Mouse (Mus musculus) heart, embryonic 13.5 days (tissue): ENCODE measurements around the gene Crim1. TPM values are rescaled to one million over a fixed set of nuclear protein-coding genes. Genes with fewer than 3 reads are reported as not detected.
A peak's percentile ranks its signal among the peaks of the same experiment; 100 is the strongest.

Experiments
- ATAC-seq: fragments of 200-750 bp; cut with Nextera tagmentation; 2 replicates; pipeline ENCODE4 v1.8.0; 2017; ENCODE audit warnings: moderate TSS enrichment; ENCODE audit not compliant: insufficient number of reproducible peaks, low FRiP score, low TSS enrichment; ENCODE audit errors: extremely low read depth
- H3K27ac ChIP-seq: fragments of 300-500 bp; sonication (generic); replicated peaks from 2 replicates; pipeline ENCODE4 v1.5.1; 2015; ENCODE audit warnings: moderate library complexity, mild to moderate bottlenecking, inconsistent platforms
- H3K27me3 ChIP-seq: fragments of 300-500 bp; sonication (generic); replicated peaks from 2 replicates; pipeline ENCODE4 v1.6.1; 2015; ENCODE audit warnings: mild to moderate bottlenecking, inconsistent platforms
- H3K36me3 ChIP-seq: fragments of 300-500 bp; sonication (generic); 2 replicates; pipeline ENCODE4 v1.6.1; 2015; ENCODE audit warnings: mild to moderate bottlenecking, inconsistent platforms
- H3K4me1 ChIP-seq: fragments of 300-500 bp; sonication (generic); 2 replicates; pipeline ENCODE4 v1.6.1; 2015; ENCODE audit warnings: inconsistent platforms
- H3K4me2 ChIP-seq: fragments of 300-500 bp; sonication (generic); 2 replicates; pipeline ENCODE4 v1.6.1; 2015; ENCODE audit warnings: inconsistent platforms, mild to moderate bottlenecking, moderate library complexity
- H3K4me3 ChIP-seq: fragments of 300-500 bp; sonication (generic); 2 replicates; pipeline ENCODE4 v1.5.1; 2015; ENCODE audit warnings: moderate library complexity, mild to moderate bottlenecking, inconsistent platforms
- H3K9ac ChIP-seq: fragments of 300-500 bp; sonication (generic); 2 replicates; pipeline ENCODE4 v1.6.1; 2015; ENCODE audit warnings: inconsistent platforms, mild to moderate bottlenecking, moderate library complexity
- H3K9me3 ChIP-seq: fragments of 300-500 bp; sonication (generic); 2 replicates; pipeline ENCODE4 v1.6.1; 2016; ENCODE audit warnings: inconsistent platforms
- WGBS: fragments of 180-500 bp; shearing (Covaris S2); methylation state at CpG from one replicate; pipeline ENCODE4 v1.1.7; 2015; ENCODE audit warnings: mixed read lengths; 5-methylcytosine and 5-hydroxymethylcytosine counted together
- polyA plus RNA-seq: library from polyadenylated mRNA; unstranded; fragments of >200 nt; fragmentation: Nextera tagmentation; extraction: Ambion mirVana; gene quantifications from 2 replicates; pipeline ENCODE4 v1.2.1, GENCODE M21; 2015

Gene Crim1
- polyA plus RNA-seq, 1 experiment from 2014 or later = 2.1 TPM

GRCm38 (mm10) chr17:78331438-78331837, 131.4 kb downstream of the Crim1 start:
- ATAC-seq = no peak
- WGBS = 71% methylated on average over 8 of the region's 8 CpGs
- Histone ChIP-seq H3K9ac (no peak overlapping the region), H3K36me3 (peaks cover 14% of the 10 kb centered on the region; the same call in 1 of the 2 replicates), H3K27me3 (peaks cover 8% of the 10 kb centered on the region; the same call in 1 of the 2 replicates), H3K9me3 (no peaks in the 10 kb centered on the region), H3K4me1 (peaks cover 22% of the 10 kb centered on the region), H3K27ac (no peak overlapping the region), H3K4me2 (no peak overlapping the region), H3K4me3 (no peak overlapping the region)

- WGBS = 76% methylated on average over 10 of the region's 10 CpGs
- Histone ChIP-seq H3K27ac (no peak overlapping the region), H3K27me3 (peaks cover 7% of the 10 kb centered on the region; the same call in 1 of the 2 replicates), H3K4me2 (no peak overlapping the region), H3K9me3 (no peaks in the 10 kb centered on the region), H3K36me3 (peaks cover 20% of the 10 kb centered on the region; the same call in 1 of the 2 replicates), H3K4me3 (no peak overlapping the region), H3K9ac (no peak overlapping the region), H3K4me1 (peaks cover 7% of the 10 kb centered on the region)
- no peak for ATAC-seq
These were observed 133.2 kb downstream of the Crim1 start for GRCm38 (mm10) chr17:78333275-78333674.

GRCm38 (mm10) chr17:78335250-78335649, 135.2 kb downstream of the Crim1 start:
- no peaks in the 10 kb centered on the region for H3K4me1 ChIP-seq
- peaks cover 7% of the 10 kb centered on the region; the same call in 1 of the 2 replicates for H3K27me3 ChIP-seq
- 87% methylated on average over 8 of the region's 8 CpGs for WGBS
- H3K9ac ChIP-seq = no peak overlapping the region
- no peak overlapping the region for H3K4me2 ChIP-seq
- no peak overlapping the region for H3K4me3 ChIP-seq
- peaks cover 20% of the 10 kb centered on the region; the same call in 1 of the 2 replicates for H3K36me3 ChIP-seq
- no peak for ATAC-seq
- no peaks in the 10 kb centered on the region for H3K9me3 ChIP-seq
- no peak overlapping the region for H3K27ac ChIP-seq

- 88% methylated on average over 3 of the region's 3 CpGs for WGBS
- no peak overlapping the region for H3K27ac ChIP-seq
These were observed 143.6 kb downstream of the Crim1 start for GRCm38 (mm10) chr17:78343688-78344087.

DNA sequence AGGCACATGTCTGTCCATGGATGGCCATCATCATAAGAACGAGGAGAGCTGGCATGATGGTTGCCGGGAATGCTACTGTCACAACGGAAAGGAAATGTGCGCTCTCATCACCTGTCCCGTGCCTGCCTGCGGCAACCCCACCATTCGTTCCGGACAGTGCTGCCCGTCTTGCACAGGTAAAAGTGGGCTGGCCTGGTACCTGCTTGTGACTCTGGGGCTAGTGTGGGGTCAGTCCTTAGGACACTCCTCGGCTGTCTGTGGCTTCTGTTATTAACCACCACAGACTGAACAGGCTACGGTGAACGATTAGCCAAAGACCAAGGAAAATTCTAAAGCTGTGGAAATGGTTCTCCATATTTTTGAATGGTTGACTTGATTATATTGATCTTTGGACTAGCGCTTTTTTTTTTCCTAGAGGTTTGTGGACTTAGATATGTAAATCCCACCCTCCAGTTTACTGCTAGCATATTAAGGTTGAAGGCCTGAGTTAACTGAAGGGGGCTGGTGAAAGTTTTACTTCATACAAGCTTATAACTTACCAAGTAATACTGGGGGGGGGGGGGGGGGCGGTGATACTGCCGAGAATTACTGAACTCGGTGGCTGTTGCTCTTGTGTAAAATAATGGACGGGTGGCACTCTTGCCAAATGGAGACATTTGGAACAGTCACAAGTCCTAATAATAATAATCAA, 147.2 kb downstream of the Crim1 start:
- H3K9me3 ChIP-seq = no peaks in the 10 kb centered on the region
- no peak for ATAC-seq
- H3K36me3 ChIP-seq = peaks cover 15% of the 10 kb centered on the region
- H3K4me1 ChIP-seq = peaks cover 23% of the 10 kb centered on the region
- no peak overlapping the region for H3K4me3 ChIP-seq
- no peaks in the 10 kb centered on the region for H3K27me3 ChIP-seq
- no peak overlapping the region for H3K4me2 ChIP-seq
- 92% methylated on average over 17 of the region's 17 CpGs for whole genome bisulfite sequencing
- H3K9ac ChIP-seq = no peak overlapping the region
- H3K27ac ChIP-seq = no peak overlapping the region

More at GRCm38 (mm10) chr17:78343688-78344087, 143.6 kb downstream of the Crim1 start:
- Histone ChIP-seq H3K4me2 (no peak overlapping the region), H3K9me3 (no peaks in the 10 kb centered on the region), H3K27me3 (no peaks in the 10 kb centered on the region), H3K4me1 (0 out of 2 replicates have a peak, but pooled peaks cover 7% of the 10 kb centered on the region), H3K4me3 (no peak overlapping the region), H3K9ac (no peak overlapping the region), H3K36me3 (peaks cover 15% of the 10 kb centered on the region)
- ATAC-seq = no peak

DNA sequence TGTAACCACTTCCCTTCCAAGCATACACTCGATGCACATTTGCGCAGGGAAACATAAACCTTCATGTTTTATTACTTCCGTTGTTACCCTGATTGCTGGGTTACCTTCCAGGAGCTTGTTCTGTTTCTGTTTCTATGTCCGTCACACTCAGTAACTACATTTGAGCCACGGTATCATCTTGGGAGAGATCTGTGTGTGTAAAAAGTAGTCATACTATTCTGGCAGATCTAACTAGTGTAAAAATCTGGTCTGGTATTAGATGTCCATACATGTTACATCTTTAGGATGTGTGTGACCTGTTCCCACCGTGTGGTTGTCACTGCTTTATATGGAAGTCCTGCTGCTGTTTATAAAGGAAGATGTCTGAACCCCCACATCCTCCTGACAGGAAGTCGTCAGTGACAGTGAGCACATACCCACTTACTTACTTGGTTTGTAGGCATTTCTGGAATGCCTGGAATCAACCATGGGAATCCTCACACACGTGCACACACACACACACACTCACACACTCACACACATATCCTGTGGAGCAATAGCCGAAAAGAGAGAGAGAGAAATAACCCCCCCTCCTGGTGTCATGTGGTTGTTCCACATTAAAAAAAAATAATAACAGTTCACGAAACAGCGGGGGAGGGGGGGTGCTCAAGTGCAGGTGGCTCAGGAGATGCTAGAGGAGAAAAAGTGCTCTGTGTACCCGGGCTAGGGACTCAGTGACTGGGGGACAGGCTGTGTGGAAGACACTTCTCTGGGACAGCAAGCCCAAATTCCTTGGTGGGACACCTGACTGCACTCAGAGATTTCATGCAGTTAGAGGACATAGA, 151.8 kb downstream of the Crim1 start:
- H3K27me3 ChIP-seq = no peaks in the 10 kb centered on the region
- no peaks in the 10 kb centered on the region for H3K9me3 ChIP-seq
- peaks cover 16% of the 10 kb centered on the region for H3K36me3 ChIP-seq
- H3K9ac ChIP-seq = no peak overlapping the region
- H3K4me2 ChIP-seq = peak overlapping the region; percentile 20; the same call in 1 of the 2 replicates
- H3K27ac ChIP-seq = no peak overlapping the region
- H3K4me1 ChIP-seq = peaks cover 26% of the 10 kb centered on the region
- WGBS = 59% methylated on average over 12 of the region's 12 CpGs
- H3K4me3 ChIP-seq = no peak overlapping the region
- no peak for ATAC-seq

- no peak for ATAC-seq
- H3K4me3 ChIP-seq = no peak overlapping the region
- no peak overlapping the region for H3K27ac ChIP-seq
- no peaks in the 10 kb centered on the region for H3K9me3 ChIP-seq
- no peaks in the 10 kb centered on the region for H3K27me3 ChIP-seq
- H3K36me3 ChIP-seq = peaks cover 13% of the 10 kb centered on the region
- no peak overlapping the region for H3K9ac ChIP-seq
- H3K4me2 ChIP-seq = peak overlapping the region; percentile 20; the same call in 1 of the 2 replicates
- 77% methylated on average over 3 of the region's 3 CpGs for WGBS
- peaks cover 26% of the 10 kb centered on the region for H3K4me1 ChIP-seq
These were observed 152.4 kb downstream of the Crim1 start for GRCm38 (mm10) chr17:78352500-78352855.

DNA sequence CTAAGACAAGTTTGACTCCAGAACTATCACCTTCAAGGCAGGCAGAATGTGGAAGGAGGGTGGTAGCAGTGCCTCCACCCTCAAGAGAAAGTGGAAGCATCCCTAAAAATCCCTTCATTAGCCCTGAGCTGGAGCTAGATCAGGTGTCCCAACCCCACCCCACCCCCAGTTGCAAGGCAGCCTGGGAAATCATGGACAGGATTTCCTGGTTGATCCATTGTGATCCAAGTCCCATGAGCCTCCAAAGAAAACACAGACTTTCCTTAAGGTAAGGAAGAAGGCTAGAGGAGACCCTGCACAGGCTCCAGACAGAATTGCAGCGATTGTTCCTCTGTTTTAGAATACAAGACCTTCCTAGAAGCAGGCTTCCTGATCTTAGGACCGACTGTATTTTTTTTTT, 154.4 kb downstream of the Crim1 start:
- Histone ChIP-seq H3K9ac (no peak overlapping the region), H3K9me3 (no peaks in the 10 kb centered on the region), H3K36me3 (peaks cover 9% of the 10 kb centered on the region), H3K4me1 (peaks cover 26% of the 10 kb centered on the region), H3K27ac (peak overlapping the region; percentile 6), H3K4me2 (no peak overlapping the region), H3K27me3 (no peaks in the 10 kb centered on the region), H3K4me3 (no peak overlapping the region)
- 76% methylated on average over 2 of the region's 2 CpGs for WGBS
- ATAC-seq = no peak

GRCm38 (mm10) chr17:78354871-78355270, 154.8 kb downstream of the Crim1 start:
- Histone ChIP-seq H3K9me3 (no peaks in the 10 kb centered on the region), H3K4me3 (no peak overlapping the region), H3K27ac (peak overlapping the region; percentile 6), H3K4me2 (no peak overlapping the region), H3K4me1 (peaks cover 26% of the 10 kb centered on the region), H3K27me3 (no peaks in the 10 kb centered on the region), H3K9ac (no peak overlapping the region), H3K36me3 (peaks cover 9% of the 10 kb centered on the region)
- no peak for ATAC-seq
- whole genome bisulfite sequencing = 72% methylated on average over 12 of the region's 12 CpGs

- H3K4me1 ChIP-seq = peaks cover 20% of the 10 kb centered on the region
- H3K36me3 ChIP-seq = peaks cover 9% of the 10 kb centered on the region
- H3K27ac ChIP-seq = no peak overlapping the region
- no peak overlapping the region for H3K4me3 ChIP-seq
- H3K27me3 ChIP-seq = no peaks in the 10 kb centered on the region
- no peaks in the 10 kb centered on the region for H3K9me3 ChIP-seq
- WGBS = 86% methylated on average over 8 of the region's 8 CpGs
- H3K9ac ChIP-seq = no peak overlapping the region
- ATAC-seq = no peak
- no peak overlapping the region for H3K4me2 ChIP-seq
These were observed 155.6 kb downstream of the Crim1 start for GRCm38 (mm10) chr17:78355611-78356010.

DNA sequence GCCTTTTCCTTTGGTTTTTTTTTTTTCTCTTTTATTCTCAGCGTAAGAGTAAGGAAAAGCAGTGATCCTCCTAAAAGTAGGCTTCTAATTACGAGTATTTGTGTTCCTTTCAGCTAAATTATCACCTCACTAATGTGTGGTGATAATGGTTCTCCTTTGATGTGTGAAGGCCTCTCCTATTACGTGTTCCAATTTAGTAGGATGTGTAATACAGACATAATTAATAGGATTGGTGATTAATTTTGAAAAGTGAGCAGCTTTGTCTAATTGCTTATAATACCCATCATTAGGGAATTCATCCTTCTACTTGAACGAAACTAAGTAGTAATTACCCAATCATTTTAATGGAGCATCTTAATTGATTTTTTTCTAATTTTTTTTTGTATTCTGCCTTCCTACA, 157.7 kb downstream of the Crim1 start:
- Histone ChIP-seq H3K9ac (no peak overlapping the region), H3K4me3 (no peak overlapping the region), H3K27me3 (no peaks in the 10 kb centered on the region), H3K27ac (no peak overlapping the region), H3K4me1 (peaks cover 8% of the 10 kb centered on the region), H3K9me3 (no peaks in the 10 kb centered on the region), H3K36me3 (peaks cover 9% of the 10 kb centered on the region), H3K4me2 (no peak overlapping the region)
- ATAC-seq = no peak
- 80% methylated on average over 4 of the region's 4 CpGs for WGBS
